Mouse (Mus musculus): ENCODE measurements at regions not wholly inside any gene's neighbourhood (a gene's known extent, or its start where the extent isn't known, plus 50 kb on each side); places are given as distances from the start of the nearest gene placed in this dataset.

- TF ChIP-seq CTCF (IDR thresholded peaks at IDR 0.05; ENCODE audit: low read depth) (no peak), EP300 (IDR thresholded peaks at IDR 0.05; ENCODE audit: low read depth) (no peak)
Observed at GRCm38 (mm10) chr8:41717002-41717401, 300.1 kb upstream of the Frg1 start.

All from liver, embryonic 14.5 days (tissue).